Mouse (Mus musculus) T-helper 17 cell (primary cell): ENCODE results near the gene Mpp6.

Source experiments
- in situ Hi-C, 2 experiments: fragments of 300-600 bp; cut with MboI, MseI; formaldehyde crosslinking; loops; 1 replicate in 1 of 2; 2 replicates in 1 of 2; pipeline ENCODE4 v1.15.1; 2025; ENCODE audit warnings: high pct_unique_total_duplicates in 2 of 2

Mpp6 gene

DNA sequence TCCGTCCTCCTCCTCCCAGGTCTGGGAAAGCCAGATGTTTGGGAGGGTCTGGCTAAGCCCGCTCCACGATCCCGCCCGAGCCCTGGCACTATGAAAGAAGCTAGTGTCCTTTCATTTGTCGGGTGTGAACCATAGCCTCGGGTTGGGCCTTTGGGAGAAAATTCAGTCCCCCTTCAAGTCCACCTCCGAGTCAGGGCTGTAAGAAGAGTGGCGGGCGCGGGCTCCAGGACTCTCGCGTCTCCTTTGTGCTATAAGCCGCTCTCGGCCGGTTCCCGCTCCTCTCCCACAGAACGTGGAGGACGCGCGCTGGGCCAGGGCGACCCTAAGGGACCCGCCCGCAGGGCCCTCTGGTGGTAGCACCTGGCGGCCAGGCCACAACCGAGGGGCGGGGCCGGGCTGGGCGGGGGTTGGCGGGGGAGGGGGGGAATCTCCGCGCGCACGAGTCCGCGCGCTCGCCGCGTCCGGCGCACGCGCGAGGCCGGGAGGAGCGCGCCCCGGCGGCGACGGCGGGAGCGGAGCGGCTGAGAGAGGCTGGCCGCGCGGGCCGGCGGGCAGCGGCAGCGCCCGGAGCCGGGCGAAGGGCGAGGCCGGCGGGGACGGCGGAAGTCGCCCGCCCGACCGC, at the start of gene Mpp6:
Gene Mpp6 (plus strand): TSS at position 485 of the 622 bp plus-strand sequence.
- in situ Hi-C loops: loop anchor here in 1 of 2 experiments (10.0 kb wide), 1 partner anchor 185 kb away; no protein-coding TSS in a partner anchor

- in situ Hi-C loops: no loop called here
Measured at GRCm38 (mm10) chr6:50066172-50066571, 43.9 kb upstream of the Mpp6 start.

GRCm38 (mm10) chr6:50068490-50068889, 41.6 kb upstream of the Mpp6 start:
- in situ Hi-C loops: no loop called here

- in situ Hi-C loops: loop anchor here in 1 of 2 experiments (10.0 kb wide), 2 partner anchors 140 to 1800 kb away; no protein-coding TSS in a partner anchor
Measured at GRCm38 (mm10) chr6:50075248-50075647, 34.8 kb upstream of the Mpp6 start.

- in situ Hi-C loops: loop anchor here in 1 of 2 experiments (10.0 kb wide), 2 partner anchors 142 to 1802 kb away; no protein-coding TSS in a partner anchor
Measured at GRCm38 (mm10) chr6:50076473-50076872, 33.6 kb upstream of the Mpp6 start.

DNA sequence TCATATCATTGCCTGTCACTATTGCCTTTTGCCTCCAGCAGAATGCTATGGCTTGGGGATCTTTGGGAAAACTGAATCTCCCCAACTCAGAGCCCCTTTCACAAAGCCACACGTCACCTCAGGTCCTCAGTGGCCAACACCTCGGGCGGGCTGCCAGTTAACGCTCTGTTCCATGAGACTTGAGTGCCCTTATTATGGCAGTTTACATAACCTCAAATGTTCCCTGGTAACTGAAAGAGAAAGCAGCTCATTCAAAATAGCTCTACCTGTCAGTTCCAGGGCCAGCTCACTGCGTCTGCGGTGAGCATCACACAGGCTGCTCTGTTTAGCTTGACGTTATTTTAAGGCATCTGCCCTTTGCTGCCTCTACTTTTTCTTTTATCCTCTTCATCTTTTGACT, 29.6 kb upstream of the Mpp6 start:
- in situ Hi-C loops: no loop called here

DNA sequence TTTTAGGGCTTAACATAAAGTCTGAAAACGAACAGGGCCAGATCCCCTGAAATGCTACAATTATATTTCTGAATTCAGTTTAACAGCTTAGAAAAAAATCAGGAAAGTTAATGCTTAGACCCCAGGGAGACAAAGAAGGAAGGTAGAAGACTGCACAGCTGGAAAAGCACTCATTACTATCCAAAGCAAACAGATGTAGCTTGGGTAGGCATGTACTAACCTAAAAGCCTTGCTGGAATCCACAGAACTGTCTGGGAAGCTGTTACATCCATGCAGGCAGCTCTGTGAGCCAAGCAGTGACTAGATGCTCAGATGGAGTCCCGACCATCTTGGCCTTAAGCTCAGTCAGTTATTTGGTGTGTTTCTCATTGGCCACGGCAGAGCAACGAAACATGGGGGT, 24.8 kb upstream of the Mpp6 start:
- in situ Hi-C loops: no loop called here

GRCm38 (mm10) chr6:50089333-50089732, 20.7 kb upstream of the Mpp6 start:
- in situ Hi-C loops: no loop called here

- in situ Hi-C loops: no loop called here
Measured at GRCm38 (mm10) chr6:50090221-50090620, 19.8 kb upstream of the Mpp6 start.

DNA sequence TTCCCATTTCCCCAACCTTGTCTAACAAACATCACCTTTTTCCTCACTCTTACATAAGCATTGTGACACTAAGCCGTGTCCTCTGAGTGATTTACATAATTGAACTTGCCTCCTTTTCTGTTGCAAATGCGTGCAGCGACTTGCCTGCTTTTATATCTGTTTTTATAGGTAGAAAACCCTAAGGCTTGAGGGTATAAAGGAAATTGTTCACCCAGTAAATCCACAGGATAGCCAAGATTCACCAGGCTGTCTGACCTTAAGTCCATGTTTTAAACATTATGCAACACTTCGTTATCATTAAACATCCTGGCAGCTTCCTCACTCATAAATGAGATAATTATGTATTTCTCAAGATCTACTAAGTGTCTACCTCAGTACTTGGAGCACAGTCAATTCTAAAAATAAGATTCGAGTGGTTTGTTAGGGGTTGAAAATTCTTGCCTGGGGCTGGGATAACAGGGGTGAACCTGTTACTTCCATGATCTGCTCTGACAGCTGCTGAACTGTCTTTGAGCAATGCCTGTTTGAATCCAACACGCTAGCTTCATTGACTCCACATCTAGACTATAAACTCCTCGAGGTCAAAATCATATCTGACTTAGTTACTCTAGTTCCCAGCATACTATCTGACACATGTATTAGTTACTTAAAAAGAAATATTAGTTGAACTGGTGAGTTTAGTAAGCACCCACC, 18.4 kb upstream of the Mpp6 start:
- in situ Hi-C loops: no loop called here

DNA sequence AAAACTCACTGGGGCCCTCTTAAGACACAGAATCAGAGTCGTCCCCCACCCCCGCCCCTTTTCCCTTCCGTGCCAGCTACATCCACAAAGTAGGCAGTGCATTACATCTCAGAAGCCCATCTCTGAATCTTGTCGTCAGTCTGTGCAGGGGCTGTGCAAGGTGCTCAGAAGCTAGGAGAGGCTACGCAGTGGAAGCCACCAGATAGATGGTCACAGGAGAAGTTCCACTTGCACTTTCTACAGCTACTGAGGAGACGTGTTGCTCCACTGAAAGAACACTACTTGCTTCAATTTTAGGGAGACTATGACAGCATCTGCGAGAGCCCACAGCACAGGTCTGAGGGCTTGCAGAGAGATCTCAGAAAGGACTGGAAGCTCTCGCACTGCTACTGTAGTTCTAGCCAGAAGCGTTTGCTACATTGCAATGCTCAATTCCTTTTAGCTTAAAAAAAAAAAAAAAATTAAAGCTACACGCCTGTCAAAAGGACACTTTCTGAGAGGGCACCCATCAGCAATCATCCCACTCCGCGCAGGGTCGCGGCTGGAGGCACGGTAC, 762 bp upstream of the Mpp6 start:
- in situ Hi-C loops: loop anchor here in 1 of 2 experiments (10.0 kb wide), 1 partner anchor 186 kb away; no protein-coding TSS in a partner anchor

DNA sequence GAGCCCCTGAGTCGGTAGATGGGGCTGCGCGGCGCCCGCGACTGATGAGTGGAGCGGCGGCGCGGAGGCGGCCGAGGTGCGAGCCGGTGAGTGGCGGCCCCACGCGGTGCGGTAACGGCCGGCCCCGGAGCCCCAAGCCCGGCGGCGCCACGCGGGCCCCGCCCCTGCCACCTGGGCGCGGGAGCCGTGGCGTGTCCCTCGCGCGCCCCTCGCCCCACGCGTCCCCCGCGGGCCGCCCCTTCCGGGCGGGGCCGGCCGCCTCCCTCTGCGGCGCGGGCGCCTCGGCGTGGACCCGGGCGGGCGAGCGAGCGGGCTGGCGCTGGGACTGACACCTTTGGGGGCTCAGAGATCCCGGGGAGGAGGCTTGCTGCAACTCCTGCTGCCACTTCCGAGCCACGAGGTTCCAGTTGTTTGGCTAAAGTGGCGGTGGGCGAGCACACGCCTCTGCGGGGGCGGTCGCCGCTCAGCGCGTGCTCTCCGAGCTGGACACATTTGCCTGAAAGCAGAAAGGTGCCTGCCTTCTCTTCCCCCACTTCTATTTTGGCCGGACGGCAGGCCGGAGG, 419 bp downstream of the Mpp6 start:
- in situ Hi-C loops: no loop called here

DNA sequence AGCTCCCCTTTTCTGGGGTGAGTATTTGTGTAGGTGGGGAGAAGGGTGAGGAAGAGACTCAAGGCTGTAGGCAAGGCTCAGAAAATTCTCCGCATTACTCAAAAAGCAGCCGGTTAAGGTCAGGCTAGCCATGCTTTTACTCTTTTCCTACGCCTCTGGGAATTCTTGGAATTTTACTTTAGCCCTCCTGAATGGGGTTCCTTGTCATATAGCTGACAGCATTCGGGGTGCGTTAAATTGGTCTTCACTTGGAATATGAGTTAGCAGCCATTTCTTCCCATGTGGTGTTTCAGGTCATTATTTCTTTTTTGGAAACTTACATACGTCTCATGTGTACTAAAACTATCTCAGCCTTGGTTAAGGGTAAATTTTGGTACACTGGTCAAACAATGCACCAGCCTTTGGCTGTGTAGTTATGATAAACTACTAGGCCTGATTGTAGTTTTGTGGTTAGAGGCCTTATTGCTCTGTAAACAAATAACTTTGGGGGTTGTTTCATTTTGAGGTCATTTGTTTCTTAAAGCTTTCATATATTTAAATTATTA, 1.1 kb downstream of the Mpp6 start:
- in situ Hi-C loops: no loop called here

GRCm38 (mm10) chr6:50112775-50113174, 2.7 kb downstream of the Mpp6 start:
- in situ Hi-C loops: no loop called here

DNA sequence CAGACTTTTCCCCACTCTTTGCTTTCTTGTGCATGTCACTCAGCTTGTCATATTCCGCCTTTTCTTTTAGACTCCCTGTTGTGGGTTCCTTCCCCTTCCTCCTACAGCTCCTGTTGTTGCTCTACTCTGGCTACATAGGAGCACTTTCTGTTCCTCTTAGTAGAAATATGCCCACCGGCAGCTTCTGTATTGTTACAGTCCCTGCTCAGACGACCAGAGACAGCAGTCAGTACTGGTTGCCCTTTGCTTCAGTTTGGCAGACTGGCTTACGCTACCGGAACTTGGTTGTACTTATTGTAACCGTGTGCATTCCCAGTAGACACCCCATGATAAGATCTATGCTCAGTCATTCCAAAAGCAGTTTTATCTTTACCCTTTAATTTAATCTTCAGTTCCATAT, 4.2 kb downstream of the Mpp6 start:
- in situ Hi-C loops: no loop called here

DNA sequence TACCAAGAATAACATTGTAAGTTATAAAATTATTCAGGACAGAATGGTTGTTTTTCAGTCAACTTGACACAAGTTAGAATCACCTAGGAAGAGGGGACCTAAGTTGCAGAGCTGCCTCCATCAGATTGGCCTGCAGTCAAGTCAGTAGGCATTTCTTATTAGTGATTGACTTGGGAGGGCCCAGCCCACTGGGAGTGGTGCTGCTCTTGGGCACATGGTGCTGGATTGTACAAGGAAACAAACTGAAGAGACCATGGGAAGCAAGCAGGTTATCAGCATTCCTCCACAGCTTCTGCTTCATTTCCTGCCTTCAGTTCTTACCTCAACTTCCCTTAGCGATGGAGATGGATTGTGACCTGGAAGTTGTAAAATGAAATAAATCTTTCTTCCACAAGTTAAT, 10.9 kb downstream of the Mpp6 start:
- in situ Hi-C loops: no loop called here

DNA sequence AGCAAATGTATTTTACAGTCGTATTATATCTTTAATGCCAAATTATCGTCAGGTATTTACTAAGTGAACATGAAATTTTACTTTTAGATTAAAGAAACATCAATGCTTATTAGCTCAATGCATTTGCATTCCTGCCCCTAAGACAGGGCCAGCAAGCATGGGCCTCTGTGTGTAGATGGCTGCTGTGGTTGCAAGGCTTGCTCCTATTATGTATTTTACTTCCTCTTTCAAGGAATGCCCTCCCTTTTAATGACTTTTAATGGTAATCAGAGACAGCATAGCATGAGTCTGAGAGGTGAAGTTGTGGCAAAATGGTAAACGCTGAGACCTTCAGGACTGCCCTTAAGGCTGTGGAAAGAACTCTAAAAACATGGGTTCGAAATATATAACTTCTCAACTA, 12.8 kb downstream of the Mpp6 start:
- in situ Hi-C loops: no loop called here

GRCm38 (mm10) chr6:50124197-50124596, 14.2 kb downstream of the Mpp6 start:
- in situ Hi-C loops: no loop called here

GRCm38 (mm10) chr6:50126331-50126730, 16.3 kb downstream of the Mpp6 start:
- in situ Hi-C loops: no loop called here

DNA sequence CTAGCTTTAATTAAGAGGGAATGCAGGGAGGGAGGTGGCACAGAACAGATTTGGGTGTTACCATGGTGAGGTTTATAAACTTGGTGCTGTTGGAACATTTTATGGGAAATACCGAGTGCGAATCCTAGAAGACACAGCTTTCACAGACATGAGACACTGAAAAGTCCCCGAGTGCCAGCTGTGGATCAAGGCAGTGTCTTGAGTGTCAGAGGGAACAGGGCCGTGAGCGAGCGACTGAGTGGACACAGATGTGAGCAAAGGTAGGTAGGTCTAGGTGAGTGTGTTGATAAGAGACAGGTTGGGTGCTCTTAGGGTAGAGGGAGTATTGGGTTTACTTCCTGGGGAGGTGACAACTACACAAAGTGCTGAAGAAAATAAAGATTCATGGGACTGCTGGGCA, 17.5 kb downstream of the Mpp6 start:
- in situ Hi-C loops: no loop called here

DNA sequence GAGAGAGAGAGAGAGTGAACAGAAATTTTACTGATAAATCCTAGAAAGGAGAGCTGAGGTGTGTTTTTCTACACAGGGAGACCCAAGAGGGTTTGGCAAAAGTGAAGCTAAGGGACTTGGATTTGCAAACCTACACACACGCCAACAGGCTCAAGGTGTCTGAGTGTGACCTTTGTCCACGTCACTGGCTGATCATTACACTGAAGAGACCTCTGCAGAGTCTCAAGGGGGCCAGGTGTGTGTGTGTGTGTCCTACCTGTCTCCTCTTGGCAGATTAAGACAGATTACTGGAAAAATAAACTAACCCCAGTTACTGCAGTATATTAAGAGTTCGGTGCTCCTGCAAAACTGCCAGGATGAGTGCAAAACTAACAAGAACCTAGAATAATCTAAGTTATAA, 27.6 kb downstream of the Mpp6 start:
- in situ Hi-C loops: no loop called here

DNA sequence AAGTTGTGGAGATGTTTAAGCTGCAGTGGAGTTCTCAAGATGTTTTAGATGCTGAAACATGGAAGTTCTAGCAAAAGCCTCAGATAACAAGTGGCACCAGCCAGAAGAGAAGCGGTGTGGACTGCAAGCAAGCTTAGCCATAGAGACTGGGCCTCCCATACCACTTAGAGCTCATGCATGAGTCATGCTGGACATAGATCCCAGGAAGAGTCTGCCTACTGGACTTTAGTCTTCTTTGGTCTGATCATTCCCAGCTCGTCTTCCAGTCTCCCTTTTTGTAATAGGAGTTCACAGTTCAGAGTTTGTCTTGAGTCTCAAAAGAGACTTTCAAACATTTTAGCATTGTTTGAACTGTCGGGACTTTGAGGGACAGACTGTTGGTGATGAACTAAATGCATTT, 29.5 kb downstream of the Mpp6 start:
- in situ Hi-C loops: no loop called here
